Mouse (Mus musculus): ENCODE data around the gene Olfr871.

GRCm38 (mm10) chr9:20202131-20202530, 9.9 kb upstream of the Olfr871 start:
- TF ChIP-seq MAX (IDR thresholded peaks at IDR 0.05; ENCODE audit: low read length) (no peak), CTCF (IDR thresholded peaks at IDR 0.05 in 2 of 3, conservative IDR thresholded peaks at IDR 0.05 in 1 of 3; ENCODE audit: control insufficient read depth in 1 of 3, insufficient read depth in 1 of 3, low read depth in 2 of 3, low read length in 3 of 3, poor library complexity in 1 of 3, severe bottlenecking in 1 of 3) (no peak), ZC3H11A (IDR thresholded peaks at IDR 0.05; ENCODE audit: low read depth, low read length) (no peak), CHD1 (IDR thresholded peaks at IDR 0.05; ENCODE audit: low read depth, low read length) (no peak), POLR2A (IDR thresholded peaks at IDR 0.05; ENCODE audit: control insufficient read depth in 1 of 2, insufficient read depth in 1 of 2, low read depth in 1 of 2, low read length in 2 of 2, poor library complexity in 1 of 2) (no peak), JUND (IDR thresholded peaks at IDR 0.05; ENCODE audit: low read depth, low read length) (no peak), MYC (IDR thresholded peaks at IDR 0.05; ENCODE audit: low read depth, low read length) (no peak)
